Mouse (Mus musculus) embryonic facial prominence, embryonic 10.5 days (tissue): Measurements from ENCODE around the gene Dhcr24. TPM values are rescaled to one million over a fixed set of nuclear protein-coding genes. Genes with fewer than 3 reads are reported as not detected.
A peak's percentile ranks its signal among the peaks of the same experiment; 100 is the strongest.

ENCODE experiments used
- DNase-seq: peaks from one replicate; pipeline ENCODE4 v3.0.0-alpha.2; 2017; ENCODE audit warnings: low spot score
- H3K27ac ChIP-seq: fragments of 300-500 bp; sonication (generic); replicated peaks from 2 replicates; pipeline ENCODE4 v1.5.1; 2016; ENCODE audit warnings: mild to moderate bottlenecking
- H3K27me3 ChIP-seq: fragments of 300-500 bp; sonication (generic); replicated peaks from 2 replicates; pipeline ENCODE4 v1.6.1; 2016; ENCODE audit warnings: low read depth, mild to moderate bottlenecking; ENCODE audit not compliant: poor library complexity, severe bottlenecking
- H3K36me3 ChIP-seq: fragments of 300-500 bp; sonication (generic); replicated peaks from 2 replicates; pipeline ENCODE4 v1.6.1; 2016; ENCODE audit warnings: mild to moderate bottlenecking, moderate library complexity
- H3K4me1 ChIP-seq: fragments of 300-500 bp; sonication (generic); 2 replicates; pipeline ENCODE4 v1.6.1; 2016
- H3K4me3 ChIP-seq: fragments of 300-500 bp; sonication (generic); 2 replicates; pipeline ENCODE4 v1.5.1; 2016; ENCODE audit warnings: mild to moderate bottlenecking, moderate library complexity
- H3K9me3 ChIP-seq: fragments of 300-500 bp; sonication (generic); 2 replicates; pipeline ENCODE4 v1.6.1; 2016; ENCODE audit warnings: mild to moderate bottlenecking
- WGBS: fragments of 180-500 bp; shearing (Covaris S2); methylation state at CpG from one replicate; pipeline ENCODE4 v1.1.7; 2016; 5-methylcytosine and 5-hydroxymethylcytosine counted together
- polyA plus RNA-seq: library from polyadenylated mRNA; unstranded; fragments of >200 nt; fragmentation: Nextera tagmentation; extraction: Ambion mirVana; gene quantifications from 2 replicates; pipeline ENCODE4 v1.2.1, GENCODE M21; 2016

The Dhcr24 gene
- polyA plus RNA-seq, 1 experiment from 2014 or later: 10.2 TPM

- Histone ChIP-seq H3K4me3 (no peak overlapping the region), H3K4me1 (no peaks in the 10 kb centered on the region), H3K36me3 (peaks cover 58% of the 10 kb centered on the region), H3K27me3 (no peaks in the 10 kb centered on the region), H3K27ac (no peak overlapping the region), H3K9me3 (0 out of 2 replicates have a peak, but pooled peaks cover 6% of the 10 kb centered on the region)
- DNase-seq: no peak
- 88% methylated on average over 9 of the region's 9 CpGs for WGBS
Measured at GRCm38 (mm10) chr4:106590871-106591270, 30.0 kb downstream of the Dhcr24 start.

GRCm38 (mm10) chr4:106593636-106594035, 32.8 kb downstream of the Dhcr24 start:
- WGBS: 61% methylated on average over 7 of the region's 7 CpGs
- Histone ChIP-seq H3K27ac (no peak overlapping the region), H3K27me3 (no peaks in the 10 kb centered on the region), H3K4me1 (no peaks in the 10 kb centered on the region), H3K36me3 (peaks cover 31% of the 10 kb centered on the region), H3K9me3 (0 out of 2 replicates have a peak, but pooled peaks cover 6% of the 10 kb centered on the region), H3K4me3 (no peak overlapping the region)
- no peak for DNase-seq

DNA sequence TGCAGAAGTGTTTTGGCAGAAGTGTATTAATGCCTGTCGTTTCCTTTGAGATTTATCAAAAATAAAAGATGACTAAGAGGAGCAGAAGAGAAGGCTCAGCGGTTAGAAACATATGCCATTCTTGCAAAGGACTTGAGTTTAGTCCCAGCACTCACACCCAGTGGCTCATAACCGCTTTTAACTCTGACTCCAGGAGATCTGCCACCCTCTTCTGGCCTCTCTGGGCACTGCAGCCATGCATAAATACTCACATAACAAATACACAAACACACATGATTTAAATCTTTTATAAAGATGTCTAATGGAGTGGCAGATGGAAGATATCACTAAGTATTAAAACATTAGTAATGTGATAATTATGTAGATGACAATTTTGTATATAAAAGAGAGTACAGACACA, 35.4 kb downstream of the Dhcr24 start:
- 67% methylated on average over 3 of the region's 3 CpGs for WGBS
- H3K27me3 ChIP-seq: no peaks in the 10 kb centered on the region

GRCm38 (mm10) chr4:106597055-106597454, 36.2 kb downstream of the Dhcr24 start:
- no peaks in the 10 kb centered on the region for H3K27me3 ChIP-seq
- no peak overlapping the region for H3K4me3 ChIP-seq
- H3K27ac ChIP-seq: no peak overlapping the region
- H3K36me3 ChIP-seq: no peaks in the 10 kb centered on the region
- no peaks in the 10 kb centered on the region for H3K9me3 ChIP-seq
- no peak for DNase-seq
- WGBS: 80% methylated on average over 9 of the region's 9 CpGs
- no peaks in the 10 kb centered on the region for H3K4me1 ChIP-seq

More for the DNA sequence above, 35.4 kb downstream of the Dhcr24 start:
- Histone ChIP-seq H3K36me3 (peaks cover 5% of the 10 kb centered on the region), H3K9me3 (0 out of 2 replicates have a peak, but pooled peaks cover 4% of the 10 kb centered on the region), H3K27ac (no peak overlapping the region), H3K4me1 (no peaks in the 10 kb centered on the region), H3K4me3 (no peak overlapping the region)
- DNase-seq: no peak

- WGBS: 86% methylated on average over 4 of the region's 4 CpGs
- Histone ChIP-seq H3K9me3 (no peaks in the 10 kb centered on the region), H3K4me1 (no peaks in the 10 kb centered on the region), H3K36me3 (no peaks in the 10 kb centered on the region), H3K27me3 (no peaks in the 10 kb centered on the region), H3K27ac (no peak overlapping the region), H3K4me3 (no peak overlapping the region)
- no peak for DNase-seq
Measured at GRCm38 (mm10) chr4:106597741-106598140, 36.9 kb downstream of the Dhcr24 start.

GRCm38 (mm10) chr4:106599415-106599814, 38.6 kb downstream of the Dhcr24 start:
- no peaks in the 10 kb centered on the region for H3K27me3 ChIP-seq
- 59% methylated on average over 1 of the region's 1 CpGs for WGBS
- H3K27ac ChIP-seq: no peak overlapping the region
- H3K4me1 ChIP-seq: no peaks in the 10 kb centered on the region
- no peak for DNase-seq
- no peaks in the 10 kb centered on the region for H3K9me3 ChIP-seq
- no peaks in the 10 kb centered on the region for H3K36me3 ChIP-seq
- no peak overlapping the region for H3K4me3 ChIP-seq

DNA sequence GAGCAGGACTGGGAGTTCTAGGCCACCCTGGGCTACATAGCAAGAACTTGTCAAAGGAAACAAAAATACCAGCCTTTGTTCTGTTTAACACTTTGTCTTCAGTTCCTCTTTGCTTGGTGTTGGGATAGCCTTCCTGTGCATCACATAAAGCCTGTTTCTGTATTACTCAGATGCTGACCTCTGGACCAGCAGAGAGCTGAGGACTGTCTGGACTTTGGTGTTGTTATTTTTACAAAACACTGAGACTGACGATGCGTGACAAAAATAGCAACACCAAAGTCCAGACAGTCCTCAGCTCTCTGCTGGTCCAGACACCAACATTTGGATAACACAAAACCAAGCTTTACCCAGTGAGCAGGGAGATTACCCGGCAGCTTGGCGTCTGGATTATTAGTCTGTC, 39.9 kb downstream of the Dhcr24 start:
- DNase-seq: no peak
- Histone ChIP-seq H3K9me3 (no peaks in the 10 kb centered on the region), H3K36me3 (no peaks in the 10 kb centered on the region), H3K4me3 (no peak overlapping the region), H3K4me1 (no peaks in the 10 kb centered on the region), H3K27me3 (no peaks in the 10 kb centered on the region), H3K27ac (no peak overlapping the region)
- 84% methylated on average over 4 of the region's 4 CpGs for WGBS

DNA sequence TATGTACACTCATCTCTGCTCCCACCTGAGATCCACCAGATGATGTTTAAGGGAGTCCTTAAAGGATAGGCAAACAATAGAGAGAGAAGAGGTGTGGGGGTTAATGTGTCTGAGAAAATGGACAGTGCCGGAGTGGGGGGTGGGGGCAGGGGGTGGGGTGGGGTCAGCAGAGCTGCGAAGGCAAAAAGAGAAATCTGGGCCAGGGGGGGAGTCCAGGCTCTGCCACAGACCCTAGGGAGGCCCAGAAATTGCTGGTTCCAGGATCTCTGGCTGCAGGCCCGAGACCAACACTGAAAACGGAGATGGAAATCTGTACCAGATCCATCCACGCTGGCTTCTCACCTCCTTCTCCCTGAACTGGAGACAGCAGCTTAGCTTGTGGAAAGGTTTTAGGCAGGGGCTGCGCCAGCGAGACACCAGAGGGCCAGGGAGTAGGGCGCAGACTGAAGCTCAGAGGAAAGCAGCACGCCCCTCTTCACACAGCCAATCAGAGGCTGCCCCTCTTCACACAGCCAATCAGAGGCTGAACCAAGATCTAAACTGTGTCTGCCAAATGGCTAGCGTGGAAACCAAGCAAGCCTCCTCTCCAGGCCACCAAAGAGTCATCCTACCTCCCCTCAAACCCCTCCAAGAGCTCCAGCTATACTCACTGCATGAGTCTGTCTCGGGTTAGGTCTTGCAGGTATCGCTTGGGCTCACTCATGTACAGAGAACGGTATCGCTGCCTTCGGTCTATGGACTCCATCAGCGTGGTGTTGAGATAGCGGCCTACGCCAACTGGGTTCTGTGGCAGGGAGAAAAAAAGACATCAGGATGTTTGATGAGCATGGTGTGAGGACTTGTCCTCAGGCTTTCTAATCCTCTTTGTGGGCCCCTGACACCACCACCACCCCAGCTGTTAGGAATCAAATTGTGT, 46.1 kb downstream of the Dhcr24 start:
- Histone ChIP-seq H3K27ac (peak overlapping the region; percentile 55), H3K4me1 (peaks cover 6% of the 10 kb centered on the region), H3K27me3 (no peaks in the 10 kb centered on the region), H3K4me3 (peak overlapping the region; percentile 39), H3K36me3 (no peaks in the 10 kb centered on the region), H3K9me3 (no peaks in the 10 kb centered on the region)
- DNase-seq: peak; percentile 64
- 41% methylated on average over 18 of the region's 18 CpGs for WGBS

GRCm38 (mm10) chr4:106607905-106608304, 47.1 kb downstream of the Dhcr24 start:
- Histone ChIP-seq H3K4me3 (no peak overlapping the region), H3K9me3 (no peaks in the 10 kb centered on the region), H3K27ac (no peak overlapping the region), H3K4me1 (peaks cover 6% of the 10 kb centered on the region), H3K27me3 (no peaks in the 10 kb centered on the region), H3K36me3 (no peaks in the 10 kb centered on the region)
- WGBS: 85% methylated on average over 1 of the region's 1 CpGs
- no peak for DNase-seq

GRCm38 (mm10) chr4:106613105-106613504, 52.3 kb downstream of the Dhcr24 start:
- no peak for DNase-seq
- no peak overlapping the region for H3K4me3 ChIP-seq
- WGBS: 78% methylated on average over 8 of the region's 8 CpGs
- H3K4me1 ChIP-seq: peaks cover 20% of the 10 kb centered on the region
- no peak overlapping the region for H3K27ac ChIP-seq
- H3K27me3 ChIP-seq: peaks cover 24% of the 10 kb centered on the region
- no peaks in the 10 kb centered on the region for H3K36me3 ChIP-seq
- H3K9me3 ChIP-seq: no peaks in the 10 kb centered on the region

- DNase-seq: no peak
- no peak overlapping the region for H3K27ac ChIP-seq
- WGBS: 75% methylated on average over 3 of the region's 3 CpGs
- H3K4me1 ChIP-seq: peaks cover 20% of the 10 kb centered on the region
- peaks cover 24% of the 10 kb centered on the region for H3K27me3 ChIP-seq
- H3K4me3 ChIP-seq: no peak overlapping the region
- no peaks in the 10 kb centered on the region for H3K9me3 ChIP-seq
- H3K36me3 ChIP-seq: no peaks in the 10 kb centered on the region
Measured at GRCm38 (mm10) chr4:106613560-106613959, 52.7 kb downstream of the Dhcr24 start.

GRCm38 (mm10) chr4:106614180-106614797, 53.5 kb downstream of the Dhcr24 start:
- WGBS: 38% methylated on average over 7 of the region's 7 CpGs
- no peaks in the 10 kb centered on the region for H3K36me3 ChIP-seq
- H3K9me3 ChIP-seq: no peaks in the 10 kb centered on the region
- peaks cover 20% of the 10 kb centered on the region for H3K4me1 ChIP-seq
- no peak overlapping the region for H3K27ac ChIP-seq
- peaks cover 31% of the 10 kb centered on the region for H3K27me3 ChIP-seq
- H3K4me3 ChIP-seq: no peak overlapping the region
- peak; percentile 80 for DNase-seq

DNA sequence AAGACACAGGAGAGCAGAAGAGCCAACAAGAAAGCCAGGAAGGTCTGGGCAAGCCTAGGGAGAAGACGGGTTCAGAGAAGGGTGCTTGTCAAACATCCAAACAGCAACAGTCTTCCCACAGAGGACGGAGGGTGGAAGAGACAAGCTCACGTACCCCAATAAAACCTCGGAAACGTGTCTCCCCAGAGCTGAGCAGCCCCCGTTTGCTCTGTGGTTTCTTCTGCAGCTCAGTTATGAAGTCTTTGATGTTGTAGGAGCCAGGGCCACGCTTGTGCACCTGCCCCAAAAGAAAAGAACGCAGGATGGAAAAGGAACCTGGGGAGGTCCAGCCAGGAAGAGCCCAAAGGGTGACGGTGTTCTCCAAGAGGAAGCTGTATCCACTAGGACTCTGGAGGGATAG, 54.0 kb downstream of the Dhcr24 start:
- Histone ChIP-seq H3K27me3 (peaks cover 32% of the 10 kb centered on the region), H3K27ac (no peak overlapping the region), H3K9me3 (no peaks in the 10 kb centered on the region), H3K4me1 (peaks cover 20% of the 10 kb centered on the region), H3K4me3 (no peak overlapping the region), H3K36me3 (no peaks in the 10 kb centered on the region)
- WGBS: 82% methylated on average over 9 of the region's 9 CpGs
- DNase-seq: no peak
